Mouse (Mus musculus): ENCODE results near the gene Gm13043.

DNA sequence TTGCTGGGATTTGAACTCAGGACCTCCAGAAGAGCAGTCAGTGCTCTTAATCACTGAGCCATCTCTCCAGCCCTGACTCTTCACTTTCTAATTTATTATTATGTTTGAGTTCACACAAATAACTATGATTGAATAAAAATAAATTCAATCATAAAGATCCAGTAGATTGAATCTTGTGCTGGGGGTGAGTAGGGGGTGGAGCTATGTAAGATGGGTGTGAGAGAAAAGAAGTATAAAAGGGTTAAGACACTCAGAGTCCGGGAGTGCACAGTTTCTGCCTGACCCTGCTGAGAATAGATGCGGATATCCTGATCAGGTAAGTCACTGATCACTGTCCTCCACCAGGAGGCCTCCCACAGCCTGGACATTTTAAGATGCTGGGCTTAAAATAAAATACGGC, at the start of gene Gm13043:
- TF ChIP-seq CTCF (IDR thresholded peaks at IDR 0.05; ENCODE audit: control insufficient read depth, insufficient read depth, insufficient replicate concordance, low read depth, low read length) (no peak), POLR2A (IDR thresholded peaks at IDR 0.05; ENCODE audit: control insufficient read depth, low read depth, low read length) (no peak)

All from testis, adult 2 months (tissue).